Mouse (Mus musculus): ENCODE measurements around the gene Nmnat1. TPM values are rescaled to one million over a fixed set of nuclear protein-coding genes. Genes with fewer than 3 reads are reported as not detected.

The Nmnat1 gene
- 14.0 TPM for polyA plus RNA-seq (2015; fragmentation: Illumina TruSeq; extraction: RNeasy Lipid Tissue Mini Kit (QIAGEN cat#74804); ENCODE audit: low read depth, low replicate concordance)

GRCm38 (mm10) chr4:149485053-149485824 is at the start of gene Nmnat1, which contains the start of gene Lzic:
TSS of gene Nmnat1 (minus strand) at chr4:149485202.
TSS of gene Lzic (plus strand) at chr4:149485229.

GRCm38 (mm10) chr4:149517868-149518340 is 32.9 kb upstream of the Nmnat1 start, which contains the start of gene Ctnnbip1:
TSS of gene Ctnnbip1 (plus strand) at chr4:149518236.

GRCm38 (mm10) chr4:149477078-149477477 is 7.9 kb downstream of the Nmnat1 start, which contains the start of gene Tmem274:
TSS of gene Tmem274 (plus strand) at chr4:149477378.

GRCm38 (mm10) chr4:149454879-149455278 is 30.1 kb downstream of the Nmnat1 start, which contains the start of gene Rbp7:
TSS of gene Rbp7 (minus strand) at chr4:149454978.

GRCm38 (mm10) chr4:149426325-149427199 is 58.4 kb downstream of the Nmnat1 start, which contains the start of gene Ube4b:
TSS of gene Ube4b (minus strand) at chr4:149426749.

Other genes with a start within 250 kb of the Nmnat1 start
- 204 TPM for gene Kif1b, start 177.5 kb downstream of the Nmnat1 start, polyA plus RNA-seq (2015; fragmentation: Illumina TruSeq; extraction: RNeasy Lipid Tissue Mini Kit (QIAGEN cat#74804); ENCODE audit: low read depth, low replicate concordance)
- gene Ube4b, start 58.5 kb downstream of the Nmnat1 start, polyA plus RNA-seq (2015; fragmentation: Illumina TruSeq; extraction: RNeasy Lipid Tissue Mini Kit (QIAGEN cat#74804); ENCODE audit: low read depth, low replicate concordance), result 55.4 TPM
- 1.9 TPM for gene Rbp7, start 30.2 kb downstream of the Nmnat1 start, polyA plus RNA-seq (2015; fragmentation: Illumina TruSeq; extraction: RNeasy Lipid Tissue Mini Kit (QIAGEN cat#74804); ENCODE audit: low read depth, low replicate concordance)
- not detected for gene Tmem274, start 7.8 kb downstream of the Nmnat1 start, polyA plus RNA-seq (2015; fragmentation: Illumina TruSeq; extraction: RNeasy Lipid Tissue Mini Kit (QIAGEN cat#74804); ENCODE audit: low read depth, low replicate concordance)
- gene Lzic, start within 50 bp of the Nmnat1 start, polyA plus RNA-seq (2015; fragmentation: Illumina TruSeq; extraction: RNeasy Lipid Tissue Mini Kit (QIAGEN cat#74804); ENCODE audit: low read depth, low replicate concordance), result 17.2 TPM
- gene Ctnnbip1, start 33.0 kb upstream of the Nmnat1 start, polyA plus RNA-seq (2015; fragmentation: Illumina TruSeq; extraction: RNeasy Lipid Tissue Mini Kit (QIAGEN cat#74804); ENCODE audit: low read depth, low replicate concordance), result 33.8 TPM
- gene Clstn1, start 101.3 kb upstream of the Nmnat1 start, polyA plus RNA-seq (2015; fragmentation: Illumina TruSeq; extraction: RNeasy Lipid Tissue Mini Kit (QIAGEN cat#74804); ENCODE audit: low read depth, low replicate concordance), result 707 TPM
- 12.7 TPM for gene Pik3cd, start 217.4 kb upstream of the Nmnat1 start, polyA plus RNA-seq (2015; fragmentation: Illumina TruSeq; extraction: RNeasy Lipid Tissue Mini Kit (QIAGEN cat#74804); ENCODE audit: low read depth, low replicate concordance)